Mouse (Mus musculus): ENCODE results near the gene Ccdc130. TPM values are rescaled to one million over a fixed set of nuclear protein-coding genes. Genes with fewer than 3 reads are reported as not detected.

Ccdc130 gene
- polyA plus RNA-seq, 1 experiment from 2014 or later = 18.0 TPM

GRCm38 (mm10) chr8:84272302-84272701, 2.1 kb upstream of the Ccdc130 start:
- H3K4me2 ChIP-seq (replicated peaks) = no peak overlapping the region
- no peak for ATAC-seq (ENCODE audit: low FRiP score, low read depth)
- no peak overlapping the region for H3K27ac ChIP-seq
- H3K36me3 ChIP-seq = 0 out of 2 replicates have a peak, but pooled peaks cover 4% of the 10 kb centered on the region
- H3K9me3 ChIP-seq = no peaks in the 10 kb centered on the region
- H3K4me1 ChIP-seq = peaks cover 8% of the 10 kb centered on the region
- H3K9ac ChIP-seq = no peak overlapping the region
- WGBS = 86% methylated on average over 4 of the region's 4 CpGs
- no peaks in the 10 kb centered on the region for H3K27me3 ChIP-seq
- H3K4me3 ChIP-seq = no peak overlapping the region

GRCm38 (mm10) chr8:84261098-84261497, 9.1 kb downstream of the Ccdc130 start:
- Histone ChIP-seq H3K36me3 (peaks cover 81% of the 10 kb centered on the region), H3K27ac (no peak overlapping the region), H3K4me1 (peaks cover 11% of the 10 kb centered on the region), H3K4me3 (no peak overlapping the region), H3K9me3 (no peaks in the 10 kb centered on the region), H3K27me3 (no peaks in the 10 kb centered on the region), H3K4me2 (replicated peaks) (no peak overlapping the region), H3K9ac (no peak overlapping the region)
- 87% methylated on average over 4 of the region's 4 CpGs for WGBS
- ATAC-seq (ENCODE audit: low FRiP score, low read depth) = no peak

DNA sequence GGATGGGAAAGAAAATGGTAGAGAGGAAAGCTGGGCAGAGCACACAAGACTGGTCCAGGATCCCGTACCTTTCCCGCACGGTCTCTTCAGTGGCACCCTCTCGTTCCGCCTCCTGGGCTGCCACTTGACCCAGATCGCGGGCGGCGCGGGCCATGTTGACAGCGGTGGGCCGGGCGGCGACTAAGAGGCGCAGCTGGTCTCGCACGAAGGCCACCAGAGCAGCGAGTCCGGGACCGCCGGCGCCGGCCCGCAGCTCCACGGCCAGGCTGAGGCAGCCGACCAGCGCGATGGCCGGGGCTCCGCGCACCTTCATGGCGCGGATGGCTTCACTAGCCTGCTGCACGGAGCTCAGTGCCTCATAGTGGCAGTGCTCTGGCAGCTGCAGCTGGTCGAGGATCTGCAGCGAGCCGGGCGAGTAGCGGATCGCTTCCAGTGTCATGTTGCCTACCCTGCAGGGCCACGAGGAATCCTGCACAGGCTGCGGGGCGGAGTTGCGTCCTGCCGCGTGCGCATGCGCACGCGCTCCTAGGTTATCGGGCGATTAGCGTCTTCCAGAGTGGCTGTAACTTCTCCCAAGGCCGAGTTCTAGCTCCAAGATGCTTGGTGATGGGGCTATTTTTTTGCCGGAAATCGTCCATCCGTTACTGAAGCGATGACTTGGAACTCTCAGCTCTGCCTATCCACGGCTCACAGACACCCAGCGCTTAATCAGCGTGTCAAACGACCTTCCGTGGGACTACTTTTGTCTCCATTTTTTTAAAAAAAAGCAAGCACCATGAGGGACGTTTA, 13.2 kb downstream of the Ccdc130 start, which contains the start of gene Mri1:
Mri1 (minus strand) TSS at position 505 of the 789 bp plus-strand sequence.
- H3K4me3 ChIP-seq = peak within 1 kb of the TSS; percentile 85
- WGBS = under 1% methylated on average over 63 of the region's 64 CpGs
- H3K9me3 ChIP-seq = no peaks in the 10 kb centered on the region
- H3K9ac ChIP-seq = peak within 1 kb of the TSS; percentile 86
- peak within 1 kb of the TSS; percentile 94 for H3K4me2 ChIP-seq (replicated peaks)
- peak; percentile 91 for ATAC-seq (ENCODE audit: low FRiP score, low read depth)
- peaks cover 16% of the 10 kb centered on the region for H3K4me1 ChIP-seq
- peaks cover 73% of the 10 kb centered on the region for H3K36me3 ChIP-seq
- H3K27me3 ChIP-seq = no peaks in the 10 kb centered on the region
- H3K27ac ChIP-seq = peak within 1 kb of the TSS; percentile 95

DNA sequence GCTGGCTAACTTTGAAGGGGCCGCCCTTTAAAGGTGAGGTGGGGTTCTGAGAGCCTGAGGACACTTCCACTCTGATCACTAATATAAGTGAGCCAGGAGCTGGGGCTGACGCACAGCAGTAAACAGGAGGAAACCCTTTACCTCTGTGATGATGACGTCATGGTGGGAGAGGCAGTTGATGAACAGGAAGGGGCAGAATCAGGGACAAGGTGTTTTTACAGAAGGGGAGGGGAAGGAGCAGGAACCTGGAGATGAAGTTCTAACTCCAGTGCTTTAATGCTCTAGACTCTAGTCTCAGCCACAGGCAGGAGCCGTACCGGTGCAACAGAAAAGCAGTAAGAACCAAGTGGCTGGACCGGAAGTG, 13.7 kb downstream of the Ccdc130 start:
- 10% methylated on average over 6 of the region's 6 CpGs for WGBS
- 0 out of 2 replicates have a peak, but pooled peaks have one; percentile 2 for ATAC-seq (ENCODE audit: low FRiP score, low read depth)
- H3K36me3 ChIP-seq = peaks cover 73% of the 10 kb centered on the region

GRCm38 (mm10) chr8:84255858-84256257, 14.3 kb downstream of the Ccdc130 start:
- Histone ChIP-seq H3K9me3 (no peaks in the 10 kb centered on the region), H3K4me3 (peak overlapping the region; percentile 85), H3K27ac (peak overlapping the region; percentile 58; the same call in 1 of the 2 replicates), H3K36me3 (peaks cover 73% of the 10 kb centered on the region), H3K4me1 (peaks cover 16% of the 10 kb centered on the region), H3K4me2 (replicated peaks) (peak overlapping the region; percentile 94), H3K27me3 (no peaks in the 10 kb centered on the region), H3K9ac (0 out of 2 replicates have a peak overlapping the region, but pooled peaks have one; percentile 86)
- 77% methylated on average over 3 of the region's 3 CpGs for WGBS
- no peak for ATAC-seq (ENCODE audit: low FRiP score, low read depth)

More for the DNA sequence above, 13.7 kb downstream of the Ccdc130 start:
- Histone ChIP-seq H3K9me3 (no peaks in the 10 kb centered on the region), H3K27me3 (no peaks in the 10 kb centered on the region), H3K4me1 (peaks cover 16% of the 10 kb centered on the region), H3K4me2 (replicated peaks) (peak overlapping the region; percentile 94), H3K27ac (peak overlapping the region; percentile 95), H3K4me3 (peak overlapping the region; percentile 85), H3K9ac (peak overlapping the region; percentile 86)

DNA sequence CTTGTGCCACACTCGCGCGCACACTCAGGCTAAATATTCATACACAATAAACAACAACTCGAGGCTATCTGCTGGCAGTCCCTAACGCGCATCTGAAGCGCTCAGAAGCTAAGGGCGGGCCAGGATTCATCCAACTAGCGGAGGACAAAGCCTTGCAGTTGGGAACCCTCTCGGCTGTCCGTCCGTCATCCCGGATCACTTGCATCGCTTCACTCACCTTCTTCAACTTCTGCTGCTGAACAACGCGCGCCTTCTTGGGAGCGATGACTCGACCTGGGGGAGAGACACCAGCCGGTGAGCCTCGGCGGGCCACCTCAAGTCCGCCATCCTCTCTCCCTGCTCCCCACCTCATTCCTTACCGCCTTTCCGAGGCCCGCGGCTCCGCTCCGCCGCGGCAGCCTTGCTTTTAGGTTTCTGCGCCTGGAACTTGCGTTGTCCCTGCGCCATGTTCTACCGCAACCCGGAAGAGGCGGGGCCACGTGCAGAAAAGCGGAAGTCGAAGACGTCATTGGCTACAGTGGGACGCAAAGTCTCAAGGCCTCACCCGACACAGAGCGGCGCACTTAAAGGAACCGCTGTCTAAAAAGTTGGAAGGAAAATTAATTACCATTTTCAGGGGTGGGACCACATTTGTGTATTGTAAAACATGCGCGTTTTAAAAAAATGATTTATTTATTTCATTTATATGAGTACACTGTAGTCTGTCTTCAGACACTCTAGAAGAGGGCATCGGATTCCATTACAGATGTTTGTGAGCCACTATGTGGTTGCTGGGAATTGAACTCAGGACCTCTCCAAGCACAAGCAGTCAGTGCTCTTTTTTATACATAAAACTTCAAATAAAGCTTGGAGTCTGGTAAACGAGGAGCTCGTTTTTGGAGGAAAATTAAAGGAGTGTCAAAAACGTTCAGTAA, 20.7 kb downstream of the Ccdc130 start, which contains the start of gene D8Ertd738e:
D8Ertd738e (minus strand) TSS at position 463 of the 914 bp plus-strand sequence.
- H3K27me3 ChIP-seq = no peaks in the 10 kb centered on the region
- H3K27ac ChIP-seq = peak within 1 kb of the TSS; percentile 81
- peak; percentile 94 for ATAC-seq (ENCODE audit: low FRiP score, low read depth)
- H3K4me1 ChIP-seq = peaks cover 9% of the 10 kb centered on the region
- H3K4me3 ChIP-seq = peak within 1 kb of the TSS; percentile 90
- WGBS = 3% methylated on average over 52 of the region's 52 CpGs
- peak within 1 kb of the TSS; percentile 82 for H3K4me2 ChIP-seq (replicated peaks)
- no peaks in the 10 kb centered on the region for H3K9me3 ChIP-seq
- peaks cover 75% of the 10 kb centered on the region for H3K36me3 ChIP-seq
- H3K9ac ChIP-seq = peak within 1 kb of the TSS; percentile 89

GRCm38 (mm10) chr8:84241821-84242220, 28.4 kb downstream of the Ccdc130 start:
- H3K27me3 ChIP-seq = no peaks in the 10 kb centered on the region
- H3K9me3 ChIP-seq = no peaks in the 10 kb centered on the region
- no peak overlapping the region for H3K4me2 ChIP-seq (replicated peaks)
- no peak overlapping the region for H3K4me3 ChIP-seq
- peaks cover 7% of the 10 kb centered on the region; the same call in 1 of the 2 replicates for H3K4me1 ChIP-seq
- H3K9ac ChIP-seq = peak overlapping the region; percentile 35; the same call in 1 of the 2 replicates
- ATAC-seq (ENCODE audit: low FRiP score, low read depth) = no peak
- 60% methylated on average over 2 of the region's 2 CpGs for WGBS
- H3K36me3 ChIP-seq = peaks cover 28% of the 10 kb centered on the region
- H3K27ac ChIP-seq = peak overlapping the region; percentile 22; the same call in 1 of the 2 replicates

DNA sequence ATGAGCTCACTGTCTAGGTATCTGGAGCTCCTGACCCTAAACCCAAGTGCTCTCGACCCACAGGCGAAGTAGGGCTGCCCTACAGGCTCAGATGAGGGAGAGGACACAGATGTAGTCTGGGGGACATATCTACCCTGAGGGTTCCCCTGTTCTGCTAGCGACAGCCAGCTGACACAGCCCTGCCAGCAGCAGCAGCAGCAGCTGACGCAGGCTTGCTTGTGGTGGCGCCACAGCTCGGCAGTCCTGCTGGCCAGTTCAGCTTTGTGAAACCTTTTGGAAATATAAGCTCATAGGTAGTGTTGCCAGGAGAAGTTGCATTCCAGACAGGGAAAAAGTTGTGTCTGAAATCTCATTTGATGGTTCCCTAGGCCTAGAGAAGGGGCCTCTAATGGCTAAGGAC, 29.0 kb downstream of the Ccdc130 start:
- Histone ChIP-seq H3K9ac (no peak overlapping the region), H3K27ac (no peak overlapping the region; the same call in 1 of the 2 replicates), H3K9me3 (no peaks in the 10 kb centered on the region), H3K36me3 (peaks cover 22% of the 10 kb centered on the region), H3K4me2 (replicated peaks) (no peak overlapping the region), H3K4me3 (no peak overlapping the region), H3K27me3 (no peaks in the 10 kb centered on the region), H3K4me1 (peaks cover 9% of the 10 kb centered on the region)
- no peak for ATAC-seq (ENCODE audit: low FRiP score, low read depth)
- 48% methylated on average over 6 of the region's 6 CpGs for WGBS

DNA sequence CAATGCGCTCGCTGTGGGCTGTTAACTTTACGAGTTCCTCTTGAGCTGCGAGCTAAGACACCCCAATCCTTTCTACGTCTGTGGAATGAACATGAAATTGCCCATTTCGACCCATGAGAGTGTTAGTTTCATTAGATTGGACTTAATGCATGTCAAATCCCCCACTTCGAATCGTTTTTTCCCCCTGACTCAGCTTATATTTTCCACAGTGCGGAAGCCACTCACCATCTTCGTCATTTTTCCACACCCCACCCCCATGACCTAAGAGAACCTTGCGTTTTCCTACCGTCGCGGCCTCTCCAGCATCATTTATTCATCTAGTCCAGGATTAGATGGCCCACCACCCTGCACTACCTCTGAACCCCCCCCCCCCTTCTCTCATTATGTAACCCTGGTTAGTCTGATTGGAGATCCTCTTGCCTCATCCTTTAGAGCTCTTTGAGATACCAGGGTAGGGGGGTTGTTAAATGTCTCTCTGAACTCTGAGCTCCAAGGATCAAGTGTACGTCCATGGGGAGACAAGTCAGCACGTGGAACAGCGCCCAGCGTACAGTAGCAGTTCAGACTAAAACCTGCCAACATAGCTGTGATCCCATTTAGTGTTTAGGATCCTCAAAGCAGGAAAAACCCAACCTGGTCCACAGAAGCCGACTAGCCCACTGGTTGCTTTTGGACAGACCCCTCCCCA, 32.5 kb downstream of the Ccdc130 start:
- peaks cover 22% of the 10 kb centered on the region for H3K36me3 ChIP-seq
- H3K9ac ChIP-seq = peak overlapping the region; percentile 66
- H3K4me3 ChIP-seq = peak overlapping the region; percentile 90
- H3K4me2 ChIP-seq (replicated peaks) = peak overlapping the region; percentile 71
- no peaks in the 10 kb centered on the region for H3K9me3 ChIP-seq
- H3K4me1 ChIP-seq = peaks cover 25% of the 10 kb centered on the region
- H3K27ac ChIP-seq = peak overlapping the region; percentile 82
- ATAC-seq (ENCODE audit: low FRiP score, low read depth) = no peak
- H3K27me3 ChIP-seq = no peaks in the 10 kb centered on the region
- 16% methylated on average over 19 of the region's 19 CpGs for WGBS

DNA sequence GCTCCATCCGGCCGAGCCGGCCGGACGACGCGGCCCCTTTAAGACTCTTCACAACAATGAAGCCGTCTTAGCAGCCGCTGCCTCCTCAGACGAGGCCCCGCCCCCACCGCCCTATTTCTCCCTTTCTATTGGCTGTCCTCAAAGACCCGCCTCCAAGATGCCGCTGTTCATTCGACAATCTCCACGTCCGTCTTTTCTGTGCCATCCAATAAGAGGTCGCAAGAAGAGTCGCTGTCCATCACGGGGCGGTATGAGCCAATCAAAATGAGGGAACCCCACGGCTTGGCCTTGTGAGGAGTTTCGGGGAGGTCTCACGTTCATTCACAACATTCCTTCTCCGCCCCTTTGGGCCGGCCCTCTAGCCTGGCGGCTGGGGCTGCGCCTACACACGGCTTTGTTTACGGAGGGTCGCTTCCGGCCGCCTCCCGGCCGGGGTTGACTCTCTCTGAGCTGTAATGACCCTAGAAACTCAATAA, 33.1 kb downstream of the Ccdc130 start, which contains the start of gene Zswim4:
Zswim4 (minus strand) TSS at position 58 of the 476 bp plus-strand sequence.
- Histone ChIP-seq H3K36me3 (peaks cover 29% of the 10 kb centered on the region), H3K9ac (peak within 1 kb of the TSS; percentile 96), H3K4me3 (peak within 1 kb of the TSS; percentile 90), H3K27me3 (no peaks in the 10 kb centered on the region), H3K9me3 (no peaks in the 10 kb centered on the region), H3K4me2 (replicated peaks) (peak within 1 kb of the TSS; percentile 91), H3K4me1 (peaks cover 25% of the 10 kb centered on the region), H3K27ac (peak within 1 kb of the TSS; percentile 82)
- WGBS = under 1% methylated on average over 35 of the region's 35 CpGs
- peak; percentile 98 for ATAC-seq (ENCODE audit: low FRiP score, low read depth)

DNA sequence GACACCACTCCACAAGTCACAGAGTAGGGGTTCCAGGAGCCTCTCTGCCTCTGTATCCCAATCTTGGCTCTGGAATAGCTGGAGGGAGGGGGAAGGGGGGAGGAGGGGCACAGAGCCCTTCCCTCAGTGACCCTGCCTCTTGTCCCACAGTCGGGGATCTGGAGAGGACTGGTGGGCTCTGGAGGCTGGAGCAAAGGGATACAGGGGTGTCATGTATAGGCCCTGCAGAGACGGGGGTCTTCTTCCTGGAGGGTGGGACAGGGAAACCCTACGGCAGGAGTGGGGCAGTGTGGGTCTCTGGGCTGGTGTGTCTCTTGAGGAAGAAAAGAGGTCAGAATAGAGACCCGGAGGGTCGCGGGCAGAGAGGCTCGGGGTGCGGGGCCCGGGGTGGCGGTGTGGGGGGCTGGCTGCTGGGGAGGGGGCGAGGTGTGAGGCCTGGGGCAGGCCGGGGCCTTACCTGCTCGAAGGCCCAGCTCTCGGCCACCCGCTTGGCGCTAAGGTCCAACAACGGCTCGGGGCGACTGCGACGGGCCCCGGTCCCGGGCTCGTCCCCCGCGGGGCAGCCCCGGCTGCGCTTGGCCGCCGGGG, 33.7 kb downstream of the Ccdc130 start:
- Histone ChIP-seq H3K9me3 (no peaks in the 10 kb centered on the region), H3K36me3 (peaks cover 34% of the 10 kb centered on the region), H3K27ac (peak overlapping the region; percentile 55), H3K27me3 (no peaks in the 10 kb centered on the region), H3K4me2 (replicated peaks) (peak overlapping the region; percentile 91), H3K4me1 (peaks cover 25% of the 10 kb centered on the region), H3K4me3 (peak overlapping the region; percentile 90), H3K9ac (peak overlapping the region; percentile 96)
- peak; percentile 13 for ATAC-seq (ENCODE audit: low FRiP score, low read depth)
- WGBS = 0% methylated on average over 26 of the region's 30 CpGs
